Comparison of ENCODE assay signal across 10 mouse cellular contexts in genomic region chr2:83709896-83710524, GRCm38 (mm10). TPM values are rescaled to one million over a fixed set of nuclear protein-coding genes. Genes with fewer than 3 reads are reported as not detected.
A peak's percentile ranks its signal among the peaks of the same experiment; 100 is the strongest.
DNase-seq lines count a peak whose midpoint lies in the region; ATAC-seq and TF ChIP-seq lines count a peak whose summit lies in the region.
"Had no signal": no experiment of that assay in that cellular context is flagged by ENCODE, and none has a peak within 500 bp of the region (broad histone marks: within the 10 kb centered on the region; RNA-seq: fewer than 3 reads in every experiment).

No protein-coding gene starts in this region.

- H3K9ac ChIP-seq in heart, embryonic 13.5 days: no peak overlapping the region
- H3K9ac ChIP-seq in liver, embryonic 16.5 days (ENCODE audit: low read depth, low read length): no peak overlapping the region
- no peak overlapping the region for H3K9ac ChIP-seq in hindbrain, embryonic 11.5 days (ENCODE audit: low read depth, low read length)
- H3K9ac ChIP-seq: lung, embryonic 14.5 days had no signal

- no peaks in the 10 kb centered on the region for H3K9me3 ChIP-seq in heart, embryonic 13.5 days
- H3K9me3 ChIP-seq in liver, embryonic 16.5 days (replicated peaks; ENCODE audit: control insufficient read depth, low read length): no peaks in the 10 kb centered on the region
- no peaks in the 10 kb centered on the region for H3K9me3 ChIP-seq in hindbrain, embryonic 11.5 days (ENCODE audit: control insufficient read depth, low read length)

- 50% methylated on average over 11 of the region's 11 CpGs for WGBS in heart, embryonic 13.5 days
- 44% methylated on average over 11 of the region's 11 CpGs for WGBS in liver, embryonic 16.5 days (ENCODE audit: insufficient replicate concordance)
- 67% methylated on average over 11 of the region's 11 CpGs for WGBS in hindbrain, embryonic 11.5 days

- H3K27me3 ChIP-seq in heart, embryonic 13.5 days (replicated peaks): no peaks in the 10 kb centered on the region
- H3K27me3 ChIP-seq in Patski: no peaks in the 10 kb centered on the region
- H3K27me3 ChIP-seq in liver, embryonic 16.5 days (ENCODE audit: control insufficient read depth, insufficient read depth, low read depth, low read length): no peaks in the 10 kb centered on the region
- H3K27me3 ChIP-seq in hindbrain, embryonic 11.5 days (ENCODE audit: control insufficient read depth, insufficient read depth, low read length): no peaks in the 10 kb centered on the region

- in situ Hi-C loops in Patski (cut with MboI; ENCODE audit: low pct_unique_long_range_greater_than_20kb): no loop called here

- peaks cover 27% of the 10 kb centered on the region for H3K4me1 ChIP-seq in heart, embryonic 13.5 days
- no peaks in the 10 kb centered on the region for H3K4me1 ChIP-seq in liver, embryonic 16.5 days (ENCODE audit: control insufficient read depth, low read depth, low read length)
- H3K4me1 ChIP-seq in hindbrain, embryonic 11.5 days (replicated peaks; ENCODE audit: control insufficient read depth, insufficient read depth, low read length): peaks cover 3% of the 10 kb centered on the region; the same call in 1 of the 2 replicates

- intact Hi-C loops in heart, postnatal 25 days (cut with DNase I): loop anchor here (2.0 to 5.0 kb wide), 2 partner anchors 13 to 62 kb away; no protein-coding TSS in a partner anchor

- CTCF ChIA-PET in Patski (lab: Charles Lee): interaction anchor here (0.8 to 1.7 kb wide), 8 partner anchors 9 to 61 kb away, joined by 3 to 6 read pairs (median 4); no protein-coding TSS in a partner anchor

- peak overlapping the region; percentile 57 for H3K27ac ChIP-seq in heart, embryonic 13.5 days (replicated peaks)
- H3K27ac ChIP-seq in liver, embryonic 16.5 days (ENCODE audit: low read length): peak overlapping the region; percentile 33
- no peak overlapping the region for H3K27ac ChIP-seq in hindbrain, embryonic 11.5 days (ENCODE audit: low read depth, low read length)

- no peak for DNase-seq in heart, postnatal 25 days (ENCODE audit: low spot score)
- peak; percentile 79 for DNase-seq in Patski (ENCODE audit: low read depth, low spot score)
- peak; percentile 96 for DNase-seq in kidney, adult 9 months
- no peak for DNase-seq in lung, postnatal 14 days
- DNase-seq in thymus, postnatal 25 days: no peak
- no peak for DNase-seq in hindbrain, embryonic 11.5 days (ENCODE audit: low spot score)
- DNase-seq: gastrocnemius, postnatal 10 days; lung, embryonic 14.5 days had no signal

- POLR2A ChIA-PET in Patski (lab: Charles Lee): interaction anchor here (1.4 kb wide), 1 partner anchor 26 kb away, joined by 4 read pairs; no protein-coding TSS in a partner anchor

- H3K4me2 ChIP-seq in heart, embryonic 13.5 days: peak overlapping the region; percentile 9; the same call in 1 of the 2 replicates
- peak overlapping the region; percentile 18; the same call in 1 of the 2 replicates for H3K4me2 ChIP-seq in liver, embryonic 16.5 days (ENCODE audit: low read depth, low read length)
- no peak overlapping the region for H3K4me2 ChIP-seq in hindbrain, embryonic 11.5 days (replicated peaks; ENCODE audit: low read depth, low read length)
- H3K4me2 ChIP-seq: lung, embryonic 14.5 days had no signal

- H3K36me3 ChIP-seq in heart, embryonic 13.5 days: no peaks in the 10 kb centered on the region
- H3K36me3 ChIP-seq in liver, embryonic 16.5 days (ENCODE audit: control insufficient read depth, insufficient read depth): no peaks in the 10 kb centered on the region
- H3K36me3 ChIP-seq in hindbrain, embryonic 11.5 days (ENCODE audit: control insufficient read depth, insufficient read depth, low read length): no peaks in the 10 kb centered on the region

- TF ChIP-seq CTCF in Patski (IDR thresholded peaks at IDR 0.05): no peak

- 0 out of 2 replicates have a peak, but pooled peaks have one; percentile 44 for ATAC-seq in heart, embryonic 13.5 days (ENCODE audit: extremely low read depth, insufficient number of reproducible peaks, low FRiP score, low TSS enrichment)
- ATAC-seq in Patski: peak; percentile 98
- ATAC-seq in liver, embryonic 16.5 days (ENCODE audit: low read depth): peak; percentile 75
- ATAC-seq in hindbrain, embryonic 11.5 days (ENCODE audit: low FRiP score): no peak

- no peak overlapping the region for H3K4me3 ChIP-seq in heart, embryonic 13.5 days
- no peak overlapping the region for H3K4me3 ChIP-seq in liver, embryonic 16.5 days (ENCODE audit: low read depth, low read length)
- H3K4me3 ChIP-seq in hindbrain, embryonic 11.5 days (ENCODE audit: low read depth, low read length): no peak overlapping the region

RNA-seq across cellular contexts. Expression of gene Itgav, which starts 14.2 kb away (rescaled TPM):
- polyA plus RNA-seq in heart, embryonic 13.5 days (2015; fragmentation: Nextera tagmentation; extraction: Ambion mirVana): 48.8 and 50.4 TPM in 2 replicates
- total RNA-seq in heart, postnatal 25 days (2021): 10 to 100 TPM; 36.7 to 38.3 TPM
- polyA plus RNA-seq in Patski (2021): 374 TPM
- polyA plus RNA-seq in liver, embryonic 16.5 days (2015; fragmentation: Nextera tagmentation; extraction: Ambion mirVana): 15.0 and 15.7 TPM in 2 replicates
- 40.3 and 42.8 TPM in 2 replicates for polyA plus RNA-seq in hindbrain, embryonic 11.5 days (2014; fragmentation: Nextera tagmentation; extraction: Ambion mirVana)

Comparison
In these comparisons a context has a peak if more than half of its experiments do, and no peak if none do; other contexts are left out.
1. DNase-seq: peak in Patski (single experiment) and kidney, adult 9 months (single experiment); none in heart, postnatal 25 days (single experiment), lung, postnatal 14 days (single experiment), thymus, postnatal 25 days (single experiment) and hindbrain, embryonic 11.5 days (single experiment).